Mouse (Mus musculus) cerebellum, adult 11 months (tissue): Measurements from ENCODE around the gene Cep78.
A peak's percentile ranks its signal among the peaks of the same experiment; 100 is the strongest.

Experiments used
- DNase-seq: peaks from one replicate; pipeline ENCODE4 v3.0.0; 2022

Cep78 gene

DNA sequence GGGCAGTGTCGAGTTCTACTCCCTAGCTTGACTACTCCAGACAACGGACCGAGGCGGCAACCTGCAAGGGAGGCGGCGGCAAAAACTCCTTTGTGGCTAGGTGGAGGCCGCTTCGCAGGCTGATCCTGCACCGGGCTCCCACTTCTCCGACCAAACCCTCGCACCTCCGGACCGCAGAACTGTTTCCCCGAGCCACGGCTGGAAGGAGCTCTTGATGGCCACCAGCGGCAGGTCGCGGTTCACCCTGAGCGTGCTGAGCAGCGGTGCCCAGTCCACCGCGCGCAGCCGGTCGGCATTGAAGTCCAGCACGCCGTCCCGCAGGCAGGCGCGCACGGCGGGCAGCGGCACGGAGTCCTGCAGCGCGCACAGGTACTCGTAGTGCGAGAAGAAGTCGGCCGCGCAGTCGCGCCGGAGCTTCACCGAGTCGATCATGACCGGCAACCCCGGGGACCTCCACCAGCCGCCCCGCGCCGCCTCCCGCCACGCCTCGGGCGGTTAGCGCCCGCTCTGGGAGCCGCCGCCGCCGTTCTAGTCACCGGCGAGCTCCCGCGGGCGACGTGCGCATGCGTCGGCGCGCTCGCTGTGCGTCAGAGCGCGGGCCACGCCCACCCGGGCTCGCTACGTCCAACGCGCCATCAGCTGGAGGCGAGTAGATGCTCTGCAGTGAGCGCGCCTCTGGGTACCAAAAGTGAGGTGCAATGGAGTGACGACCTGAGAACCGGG lies at the start of gene Cep78:
Gene Cep78, minus strand, starts transcription at position 541 of the 723 bp plus-strand sequence.
- peak; percentile 93 for DNase-seq

GRCm38 (mm10) chr19:16031276-16031675 lies 46.5 kb upstream of the Cep78 start:
- no peak for DNase-seq

DNA sequence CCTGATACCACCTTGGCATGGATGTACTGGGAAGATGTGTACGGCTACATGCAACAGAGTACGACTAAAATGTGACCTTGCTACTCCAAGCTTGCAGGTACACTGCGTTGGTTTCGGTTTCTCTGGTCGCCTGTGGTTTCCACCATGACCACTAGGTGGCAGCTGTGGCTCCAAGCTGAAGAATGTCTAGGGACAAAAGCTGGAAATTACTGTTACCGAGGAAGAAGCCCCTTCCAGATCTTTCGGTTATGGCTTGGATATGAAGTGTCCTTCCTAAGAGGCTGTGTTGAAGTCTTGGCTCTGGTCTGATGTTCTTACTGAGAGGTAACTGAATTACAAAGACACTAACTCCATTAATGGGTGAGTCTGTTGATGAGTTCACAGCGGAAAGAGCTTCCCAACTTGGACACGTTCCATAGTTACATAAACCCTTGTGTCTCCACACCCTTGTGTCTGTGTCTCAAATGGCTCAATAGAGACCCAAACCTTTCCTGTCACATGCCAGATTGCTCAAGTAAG lies 44.5 kb upstream of the Cep78 start:
- DNase-seq = peak; percentile 43

GRCm38 (mm10) chr19:16028746-16029252 lies 44.0 kb upstream of the Cep78 start:
- DNase-seq = no peak

GRCm38 (mm10) chr19:16027876-16028670 lies 43.3 kb upstream of the Cep78 start:
- DNase-seq = no peak

DNA sequence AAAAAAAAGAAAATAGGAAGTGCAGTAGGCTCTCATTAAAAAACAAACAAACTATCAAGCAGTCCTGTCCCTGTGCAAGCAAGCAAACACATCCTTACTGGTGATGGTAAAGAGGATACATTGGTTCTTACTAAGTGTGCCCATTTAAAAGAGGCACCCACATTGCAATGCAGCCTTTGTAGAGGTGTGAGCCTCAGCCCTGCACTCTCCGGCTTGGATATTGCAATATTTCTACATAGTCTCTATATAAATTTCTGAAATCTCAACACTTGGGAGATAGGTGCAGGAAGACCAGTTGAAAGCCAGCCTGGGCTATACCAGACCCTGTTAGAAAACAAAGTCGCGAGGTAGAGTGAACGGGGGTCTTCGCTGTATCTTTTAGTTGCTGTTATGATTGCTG lies 41.5 kb upstream of the Cep78 start:
- DNase-seq = no peak

DNA sequence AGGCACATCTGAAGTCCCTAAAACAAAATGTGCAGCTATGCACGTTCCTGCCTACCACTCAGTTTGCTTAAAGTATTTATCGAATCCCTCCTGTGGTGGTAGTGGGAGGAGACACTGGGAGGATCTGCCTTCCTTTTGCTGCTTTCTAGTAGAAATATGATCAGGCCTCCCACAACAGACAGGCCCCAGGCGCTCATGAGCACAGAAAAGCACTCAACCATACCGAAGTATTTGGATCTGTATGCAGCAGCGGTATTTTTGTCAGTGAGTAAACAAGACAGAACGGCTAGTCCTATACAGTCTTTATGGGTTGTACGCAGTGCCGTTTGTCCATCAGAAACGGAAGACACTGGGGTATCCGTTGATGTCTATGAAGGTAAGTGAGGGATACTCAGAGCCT lies 37.4 kb upstream of the Cep78 start:
- no peak for DNase-seq

- no peak for DNase-seq
Observed at GRCm38 (mm10) chr19:16016171-16016570, 31.4 kb upstream of the Cep78 start.

DNA sequence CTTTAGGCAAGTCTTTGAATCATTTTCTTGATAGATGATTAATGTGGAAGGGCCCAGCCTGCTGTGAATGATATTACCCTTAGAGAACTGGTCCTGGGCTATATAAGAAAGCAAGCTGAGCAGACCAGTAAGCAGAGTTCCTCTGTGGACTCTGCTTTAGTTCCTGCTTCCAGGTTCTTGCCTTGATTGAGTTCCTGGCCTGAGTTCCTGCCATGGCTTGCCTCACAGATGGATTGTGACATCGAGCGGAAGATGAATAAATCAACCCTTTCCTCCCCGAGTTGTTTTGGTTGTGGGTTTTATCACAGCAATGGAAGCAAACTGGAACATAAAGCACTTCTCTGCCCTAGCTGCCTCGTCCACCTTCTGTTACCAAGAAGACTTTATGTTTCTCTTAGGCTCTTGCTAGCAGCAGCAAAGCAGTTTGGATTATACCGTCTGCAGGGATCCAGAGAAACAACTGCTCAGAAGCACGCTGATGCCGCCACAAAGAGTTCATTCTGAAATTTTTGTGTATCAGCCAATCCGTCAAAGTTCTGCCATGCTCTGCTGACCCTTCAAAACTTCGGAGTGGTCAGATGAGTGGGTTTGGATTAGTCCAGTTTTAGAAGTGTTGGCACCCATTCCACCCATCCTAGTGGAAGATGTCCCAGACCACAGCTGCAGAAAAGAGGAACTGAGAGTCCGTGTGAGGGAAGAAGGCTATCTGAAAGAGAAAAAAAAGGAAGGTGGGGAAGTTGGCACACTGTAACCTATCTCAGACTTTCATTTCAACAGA lies 30.6 kb upstream of the Cep78 start:
- no peak for DNase-seq

- no peak for DNase-seq
Observed at GRCm38 (mm10) chr19:16009746-16010337, 25.1 kb upstream of the Cep78 start.

GRCm38 (mm10) chr19:16009111-16009510 lies 24.3 kb upstream of the Cep78 start:
- no peak for DNase-seq

DNA sequence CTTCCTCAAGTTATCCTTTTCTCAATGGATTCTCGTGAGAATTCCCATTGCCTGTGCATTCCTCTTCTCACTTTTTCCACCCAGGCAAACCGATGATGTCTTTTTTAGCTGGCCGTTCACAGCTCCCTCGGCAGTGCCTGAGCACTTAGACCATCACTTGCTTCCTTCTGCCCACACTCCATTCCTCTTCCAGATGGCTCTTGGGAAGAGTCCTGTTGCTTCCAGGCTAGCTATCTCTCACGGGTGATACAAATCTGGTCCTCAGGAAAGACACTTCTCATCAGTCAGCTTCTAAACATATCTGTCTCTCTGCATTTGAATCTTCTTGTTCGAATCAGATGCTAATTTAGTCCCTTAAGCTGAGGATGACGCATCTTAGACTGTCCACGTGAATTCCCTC lies 22.3 kb upstream of the Cep78 start:
- no peak for DNase-seq

GRCm38 (mm10) chr19:15998157-15998556 lies 13.4 kb upstream of the Cep78 start:
- peak; percentile 48 for DNase-seq

DNA sequence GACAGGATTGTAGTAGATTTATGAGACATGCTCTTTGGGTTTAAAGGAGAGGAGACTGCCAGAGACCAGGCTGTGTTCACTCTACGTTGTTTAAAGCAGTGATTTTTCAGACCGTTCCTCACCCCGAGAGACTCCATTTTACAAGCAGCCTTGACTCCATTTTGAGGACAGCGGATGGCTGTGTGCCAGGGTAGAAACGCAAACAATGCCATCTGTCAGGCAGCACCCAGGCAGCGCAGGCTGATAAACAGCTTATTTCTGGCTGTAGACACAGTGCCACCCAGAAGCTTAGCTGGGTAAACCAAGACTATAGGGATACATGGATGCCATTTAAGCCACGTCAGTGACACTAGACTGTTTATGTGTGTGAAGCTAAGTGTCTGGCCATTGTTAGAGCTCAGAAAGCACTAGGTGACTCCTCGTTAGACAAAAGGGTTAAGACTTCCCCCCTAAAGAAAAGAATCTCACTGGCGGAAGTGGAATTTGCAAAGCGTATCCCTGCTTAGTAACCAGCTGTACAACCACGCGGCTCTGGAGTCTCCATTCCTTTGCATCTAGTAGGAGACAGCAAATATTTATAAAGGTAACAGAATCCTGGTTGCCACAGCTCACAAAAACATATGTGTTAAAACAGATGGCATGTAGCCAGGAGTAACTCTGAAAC lies 12.2 kb upstream of the Cep78 start:
- peak; percentile 77 for DNase-seq

DNA sequence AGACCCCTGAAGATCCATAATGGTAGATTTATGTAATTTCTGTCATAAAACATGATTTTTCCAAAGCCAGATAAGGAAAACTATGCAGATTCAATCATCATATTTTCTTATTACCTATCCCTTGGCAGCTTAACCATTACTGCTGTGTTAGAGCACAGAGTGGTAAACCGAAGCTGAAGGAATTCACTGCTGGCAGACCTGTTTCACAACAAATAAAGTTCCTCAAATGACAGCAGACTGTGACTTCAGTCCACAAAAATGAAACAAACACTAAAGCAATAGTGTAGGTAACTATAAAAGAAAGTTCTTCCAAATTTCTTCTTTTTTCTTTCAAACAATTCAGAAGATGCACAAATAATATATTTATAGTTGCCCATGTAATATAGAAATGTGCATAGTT lies 5.3 kb upstream of the Cep78 start:
- no peak for DNase-seq

GRCm38 (mm10) chr19:15985172-15985713 lies 454 bp upstream of the Cep78 start:
- DNase-seq = no peak

DNA sequence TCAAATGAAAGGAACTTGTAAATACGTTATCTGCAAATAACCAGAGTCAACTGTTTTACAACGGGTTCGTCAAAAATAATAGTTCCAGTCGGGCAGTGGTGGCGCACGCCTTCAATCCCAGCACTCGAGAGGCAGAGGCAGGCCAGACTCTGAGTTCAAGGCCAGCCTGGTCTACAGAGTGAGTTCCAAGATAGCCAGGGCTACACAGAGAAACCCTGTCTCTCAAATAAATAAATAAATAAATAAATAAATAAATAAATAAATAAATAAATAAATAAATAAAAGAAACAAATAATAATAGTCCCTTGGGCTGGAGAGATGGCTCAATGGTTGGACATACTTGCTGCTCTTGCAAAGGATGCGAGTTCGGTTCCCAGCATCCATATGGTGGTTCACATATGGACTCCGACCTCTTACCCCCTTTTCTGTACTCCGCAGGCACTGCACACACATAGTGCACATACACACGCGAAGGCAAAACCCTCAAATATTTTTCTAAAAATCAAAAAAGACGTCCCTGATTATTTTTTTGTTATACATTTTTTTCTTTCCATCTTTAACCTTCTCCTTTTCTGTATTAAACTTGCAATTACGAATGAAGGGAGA lies 947 bp downstream of the Cep78 start:
- DNase-seq = no peak

GRCm38 (mm10) chr19:15982926-15983738 lies 1.7 kb downstream of the Cep78 start:
- no peak for DNase-seq

GRCm38 (mm10) chr19:15981861-15982260 lies 2.9 kb downstream of the Cep78 start:
- DNase-seq = peak; percentile 53

DNA sequence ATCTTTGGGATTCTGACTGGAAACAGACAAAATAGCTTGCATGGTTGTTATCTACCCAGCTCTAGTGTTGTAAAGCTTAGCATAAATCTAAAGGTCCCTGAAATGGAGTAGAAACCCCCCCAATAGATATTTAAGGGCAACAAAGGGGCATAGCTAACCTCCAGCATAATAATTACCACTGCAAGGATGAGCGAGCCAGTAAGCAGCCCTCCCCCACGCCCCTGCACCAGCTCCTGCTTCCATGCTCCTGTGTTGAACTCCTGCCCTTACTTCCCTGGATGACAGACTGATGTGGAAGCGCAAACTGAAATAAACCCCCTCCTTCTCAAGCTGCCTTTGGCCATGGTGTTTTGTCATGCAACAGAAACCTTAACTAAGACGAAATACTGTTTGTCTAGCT lies 11.4 kb downstream of the Cep78 start:
- DNase-seq = no peak
